Mouse (Mus musculus) layer of hippocampus, adult 2 months (tissue): ENCODE measurements around the gene B4galt1. TPM values are rescaled to one million over a fixed set of nuclear protein-coding genes. Genes with fewer than 3 reads are reported as not detected.
A peak's percentile ranks its signal among the peaks of the same experiment; 100 is the strongest.

Source experiments
- DNase-seq, 2 experiments: peaks; one replicate each; pipeline ENCODE4 v3.0.0; 2022; ENCODE audit warnings: low spot score in 2 of 2
- H3K27ac ChIP-seq: fragments of 200-600 bp; 2 replicates; pipeline ENCODE4 v1.8.1; 2022
- H3K4me3 ChIP-seq: fragments of 200-600 bp; 2 replicates; pipeline ENCODE4 v1.8.1; 2022; ENCODE audit warnings: mild to moderate bottlenecking
- CTCF ChIP-seq: fragments of 200-600 bp; conservative IDR thresholded peaks from 2 replicates; pipeline ENCODE4 v1.8.1; 2022; ENCODE audit warnings: antibody characterized with exemption, mild to moderate bottlenecking, moderate library complexity
- microRNA-seq, 2 experiments: library from miRNA; unstranded; fragments of <30 nt; microRNA quantifications; one replicate each; pipeline ENCODE4 v1.2.0; 2021
- total RNA-seq, 2 experiments: library from RNA; stranded (reverse); gene quantifications; 2 replicates each; pipeline ENCODE4 v1.2.3; 2021

The B4galt1 gene
- total RNA-seq, 2 experiments from 2014 or later, result 8.5 to 10.8 TPM

DNA sequence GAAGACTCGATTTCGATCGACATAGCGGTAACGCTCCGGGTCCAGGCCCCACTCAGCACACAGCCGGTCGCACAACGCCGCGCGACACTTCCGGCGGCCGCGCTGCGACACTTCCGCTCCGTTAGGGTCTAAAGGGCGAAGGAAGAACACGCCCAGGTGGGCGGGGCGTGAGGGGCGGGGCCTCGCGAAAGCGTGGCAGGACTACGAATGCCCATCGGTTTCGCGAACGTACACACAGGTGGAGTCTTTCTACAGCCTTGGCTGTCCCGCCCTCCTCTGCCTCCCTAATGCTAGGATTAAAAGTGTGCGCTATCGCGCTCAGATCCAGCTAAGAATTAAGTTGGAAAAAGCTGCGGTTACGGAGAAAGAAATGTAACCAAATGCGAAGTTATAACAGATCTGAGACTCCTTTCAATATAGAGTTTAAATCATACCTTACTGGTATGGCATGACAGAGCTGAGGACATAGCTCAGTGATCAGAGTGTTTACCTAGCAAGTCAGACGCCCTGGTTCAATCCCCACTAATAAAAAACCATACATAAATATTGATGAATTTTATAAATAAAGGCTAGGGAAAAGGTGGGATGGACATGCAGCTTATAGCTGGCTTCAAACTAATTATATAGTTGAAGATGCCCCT lies 95.9 kb downstream of the B4galt1 start, which contains the start of gene Smu1:
Gene Smu1, minus strand, starts transcription at position 144 of the 641 bp plus-strand sequence.
- TF ChIP-seq CTCF, result no peak
- H3K4me3 ChIP-seq, result peak within 1 kb of the TSS; percentile 75
- peak within 1 kb of the TSS; percentile 86 for H3K27ac ChIP-seq
- peak; percentile 95 to 98 for DNase-seq

DNA sequence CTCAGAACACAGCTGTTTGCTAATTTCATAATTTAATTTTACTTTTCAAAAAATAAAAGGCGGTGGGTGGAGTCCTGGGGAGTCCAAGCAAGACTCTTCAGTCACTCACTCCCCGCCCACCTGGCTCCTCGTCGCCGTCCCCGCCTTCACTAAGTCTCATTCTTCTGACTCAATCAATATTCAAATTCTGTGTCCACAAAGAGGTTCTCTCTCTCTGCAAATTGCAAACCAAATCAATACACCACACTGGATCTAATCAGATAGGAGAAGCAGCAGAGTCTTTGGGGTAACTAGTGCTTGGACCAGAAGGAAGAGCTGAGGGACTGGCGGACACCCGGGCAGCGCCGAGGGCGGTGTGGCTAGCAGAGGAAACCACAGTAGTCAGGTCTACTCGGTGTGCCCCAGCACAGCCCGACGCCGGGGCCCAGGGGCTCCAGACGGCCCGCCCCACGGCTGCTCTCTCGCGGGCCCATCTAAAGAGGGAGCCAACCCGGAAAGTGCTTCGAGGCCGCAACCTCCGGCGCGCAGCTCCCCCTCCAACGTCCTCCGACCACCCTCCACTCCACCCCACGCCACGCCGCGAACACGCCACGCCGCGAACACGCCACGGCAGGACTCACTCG lies 96.5 kb downstream of the B4galt1 start:
- H3K27ac ChIP-seq, result peak overlapping the region; percentile 86
- TF ChIP-seq CTCF, result no peak
- no peak for DNase-seq
- peak overlapping the region; percentile 75 for H3K4me3 ChIP-seq

Small RNA genes within 50 kb of the gene (microRNA-seq; reads per million reads assigned to microRNA genes)
- gene Gm24112, result 0 reads per million in 2 experiments
- 0 reads per million in 2 experiments for gene Gm25931
- 0 reads per million in 2 experiments for gene Mir5123

Other genes starting within 250 kb of the B4galt1 start
- gene Aptx, start 150.8 kb downstream of the B4galt1 start, total RNA-seq, result 10 to 100 TPM; 26.8 to 29.0 TPM
- 100 to 1,000 TPM; 282 to 312 TPM for gene Dnaja1, start 131.9 kb downstream of the B4galt1 start, total RNA-seq
- 10 to 100 TPM; 51.4 to 52.3 TPM for gene Smu1, start 96.1 kb downstream of the B4galt1 start, total RNA-seq
- gene Spink4, start 66.0 kb upstream of the B4galt1 start, total RNA-seq, result not detected
- 100 to 1,000 TPM; 149 to 151 TPM for gene Bag1, start 94.3 kb upstream of the B4galt1 start, total RNA-seq
- 10 to 100 TPM; 81.5 to 84.7 TPM for gene Chmp5, start 94.4 kb upstream of the B4galt1 start, total RNA-seq
- 10 to 100 TPM; 72.0 to 77.1 TPM for gene Nfx1, start 116.9 kb upstream of the B4galt1 start, total RNA-seq
- gene Aqp7, start 194.1 kb upstream of the B4galt1 start, total RNA-seq, result under 1 TPM in 1 of 2 experiments, not detected in 1; 0.28 TPM
- gene Aqp3, start 244.2 kb upstream of the B4galt1 start, total RNA-seq, result not detected